Mouse (Mus musculus): ENCODE measurements around the gene Rbms1.

Rbms1 gene

GRCm38 (mm10) chr2:60808822-60809221, 154.2 kb downstream of the Rbms1 start:
- DNase-seq (ENCODE audit: low spot score in 2 of 2), result no peak

DNA sequence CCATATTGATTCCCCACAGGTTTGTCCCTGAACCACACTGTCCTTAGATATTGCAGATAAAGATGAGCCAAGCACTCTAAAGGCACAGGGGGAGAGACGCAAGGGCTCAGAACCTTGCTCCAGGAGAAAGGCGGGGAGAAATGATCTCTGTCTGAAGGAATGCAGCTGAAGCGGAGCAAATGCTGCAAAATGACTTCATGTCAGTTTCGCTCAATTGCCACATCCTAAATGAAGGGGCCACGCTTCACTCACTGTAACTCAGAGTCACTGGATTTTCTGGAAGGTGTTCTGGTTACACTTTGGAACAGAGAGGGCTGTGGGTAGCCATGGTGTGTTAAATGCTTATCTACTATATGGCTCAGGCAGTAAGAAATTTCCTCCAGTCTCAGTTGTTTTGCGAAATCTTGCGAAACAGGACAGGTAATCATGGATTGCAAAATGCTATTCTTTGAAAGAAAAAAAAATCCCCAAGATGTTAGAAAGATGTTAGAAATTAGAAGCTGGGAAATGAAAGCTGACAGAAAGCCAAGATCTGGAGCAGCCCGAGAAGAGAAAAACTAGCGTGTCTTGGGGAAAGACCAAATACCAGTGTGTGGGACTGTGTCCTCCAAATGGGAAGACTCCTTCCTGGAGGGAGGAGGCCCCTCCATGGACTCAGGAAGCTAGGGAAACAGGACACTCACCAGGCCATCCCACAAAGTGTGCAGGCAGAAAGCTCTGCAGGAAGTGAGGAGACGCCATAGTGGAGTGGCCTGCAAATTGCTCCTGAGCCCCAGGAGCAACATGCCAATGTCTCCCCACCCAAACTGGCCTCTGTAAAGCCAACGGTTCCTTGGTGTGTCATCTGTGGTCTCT, 155.4 kb downstream of the Rbms1 start:
- DNase-seq (ENCODE audit: low spot score in 2 of 2), result no peak

DNA sequence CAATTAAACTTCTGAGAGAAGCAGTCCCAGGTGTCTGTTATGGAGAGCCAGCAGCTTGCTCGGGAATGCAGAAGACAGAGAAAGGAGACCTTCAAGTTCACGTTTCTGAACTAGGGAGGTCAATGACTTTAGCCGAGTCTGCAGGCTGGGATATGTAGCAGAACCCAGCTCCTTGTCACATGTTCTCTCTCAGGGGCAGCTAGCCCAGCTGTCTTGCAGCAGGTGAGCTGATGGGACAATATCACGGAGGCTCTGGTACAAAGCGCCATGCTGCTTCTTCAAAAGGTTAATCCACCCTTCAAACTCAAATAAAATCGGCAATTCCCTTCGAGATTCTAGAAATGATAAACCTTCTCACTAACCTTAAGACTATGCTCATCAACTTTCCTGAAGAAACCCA, 158.2 kb downstream of the Rbms1 start:
- DNase-seq (ENCODE audit: low spot score in 2 of 2), result no peak

GRCm38 (mm10) chr2:60803377-60803776, 159.6 kb downstream of the Rbms1 start:
- no peak for DNase-seq (ENCODE audit: low spot score in 2 of 2)

DNA sequence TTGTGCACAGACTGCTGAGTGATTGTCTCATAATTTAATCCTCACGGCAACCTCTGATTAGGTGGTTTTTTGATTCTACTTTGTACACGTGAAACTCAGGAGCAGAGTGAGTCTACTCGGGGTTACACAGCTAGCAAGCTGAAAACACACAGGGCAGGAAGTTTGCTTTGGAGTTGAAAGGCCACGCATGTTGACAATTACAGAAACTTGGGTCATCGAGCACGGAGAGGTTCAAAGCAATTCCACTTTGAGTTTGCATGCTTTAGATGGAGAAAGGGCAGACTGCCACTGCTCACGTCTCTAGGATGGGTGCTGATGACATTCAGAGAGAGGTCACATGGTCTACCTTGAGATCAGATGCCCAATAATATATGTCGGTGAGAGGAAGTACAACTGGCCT, 160.2 kb downstream of the Rbms1 start:
- DNase-seq (ENCODE audit: low spot score in 2 of 2), result no peak

DNA sequence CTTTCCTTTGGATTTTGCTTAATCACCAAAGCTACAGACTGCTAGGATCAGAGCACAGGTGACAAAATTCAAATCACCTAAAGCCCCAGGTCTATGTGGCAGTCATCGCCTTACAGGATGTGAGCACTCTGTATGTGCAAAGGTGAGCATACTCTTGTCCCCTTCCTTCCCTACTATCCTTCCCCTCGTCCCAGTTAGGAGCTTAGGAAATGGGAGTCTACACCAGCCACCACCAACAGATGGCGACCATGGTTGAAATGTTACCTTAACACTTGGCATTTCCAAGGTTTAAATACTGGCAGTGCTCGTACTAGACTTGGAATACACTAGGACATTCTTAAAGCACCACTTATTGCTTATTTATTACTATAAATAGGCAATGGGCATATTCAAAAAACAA, 160.8 kb downstream of the Rbms1 start:
- DNase-seq (ENCODE audit: low spot score in 2 of 2), result no peak

DNA sequence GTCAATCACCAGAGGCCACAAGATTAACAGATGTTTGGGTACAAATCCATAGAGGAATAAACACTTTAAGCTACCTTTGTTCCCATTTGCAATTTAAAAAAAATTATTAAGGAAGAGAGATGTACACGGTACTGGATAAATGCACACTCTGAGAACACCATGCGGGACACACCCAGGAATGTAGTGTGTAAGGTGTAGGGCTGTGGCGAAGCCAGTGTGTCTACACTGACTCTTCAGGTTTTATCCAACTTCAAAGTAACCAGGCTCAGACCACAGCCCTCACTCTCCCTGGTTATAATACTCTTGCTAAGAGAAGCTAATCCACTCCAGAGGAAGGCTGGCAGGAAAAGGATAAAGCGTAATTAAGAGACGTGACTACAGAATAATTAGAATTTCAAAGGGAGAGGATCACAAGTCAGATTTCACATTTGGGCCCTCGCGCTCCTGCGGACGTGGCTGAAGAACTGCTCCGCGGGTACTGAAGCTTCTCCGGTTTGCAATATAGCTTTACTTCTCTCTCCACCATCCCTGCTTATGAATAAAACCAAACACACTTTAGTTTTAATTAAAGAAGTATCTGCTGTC, 161.3 kb downstream of the Rbms1 start:
- DNase-seq (ENCODE audit: low spot score in 2 of 2), result no peak

DNA sequence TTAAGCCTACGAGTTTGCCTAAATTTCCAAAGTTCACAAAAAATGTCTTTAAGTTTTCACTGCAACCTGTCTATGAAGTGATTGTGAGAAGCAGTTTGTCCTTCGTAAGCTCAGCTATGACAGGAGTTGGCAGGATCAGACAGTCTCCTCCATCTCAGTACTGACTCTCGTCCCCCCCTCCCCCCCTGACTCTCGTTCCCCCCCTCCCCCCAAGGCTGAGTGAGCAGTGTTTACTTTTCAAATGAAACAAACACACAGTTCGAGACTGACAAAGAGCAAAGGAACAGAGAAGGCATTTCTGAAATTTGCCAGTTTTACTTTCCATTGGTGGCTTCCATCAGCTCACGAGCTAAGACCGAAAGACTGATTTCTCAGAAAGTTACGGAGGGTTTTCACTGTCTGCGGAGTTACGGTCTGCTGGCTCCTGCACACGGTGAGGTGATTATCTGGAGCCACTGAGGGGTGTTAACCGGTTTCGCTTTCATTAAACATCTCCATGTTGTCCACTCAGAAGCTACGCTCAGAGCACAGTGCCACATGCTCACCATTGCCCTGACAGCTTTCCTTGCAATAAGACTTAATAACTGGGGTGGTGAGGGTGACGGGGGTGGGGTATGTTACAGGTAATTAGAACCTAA, 162.0 kb downstream of the Rbms1 start:
- no peak for DNase-seq (ENCODE audit: low spot score in 2 of 2)

DNA sequence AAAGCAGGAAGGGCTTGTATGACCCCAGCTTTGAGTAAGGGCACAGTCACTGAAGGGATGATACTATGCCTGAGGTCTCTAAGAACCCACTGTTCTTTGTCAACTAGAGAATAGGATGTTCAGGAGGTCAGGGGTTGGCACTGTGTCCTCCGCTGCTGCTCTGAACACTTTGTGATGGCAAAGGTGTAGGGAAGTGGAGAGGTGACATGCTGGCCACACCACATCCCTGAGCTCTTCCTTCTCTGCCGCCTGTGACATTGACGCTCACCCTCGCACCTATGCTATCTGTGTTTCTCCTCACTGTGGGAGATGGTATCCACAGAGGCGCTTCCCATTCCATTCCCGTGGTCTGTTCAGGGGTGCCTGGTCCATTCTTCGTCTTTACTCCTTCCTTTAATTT, 163.2 kb downstream of the Rbms1 start:
- DNase-seq (ENCODE audit: low spot score in 2 of 2), result no peak

- no peak for DNase-seq (ENCODE audit: low spot score in 2 of 2)
Measured at GRCm38 (mm10) chr2:60798767-60799529, 164.0 kb downstream of the Rbms1 start.

DNA sequence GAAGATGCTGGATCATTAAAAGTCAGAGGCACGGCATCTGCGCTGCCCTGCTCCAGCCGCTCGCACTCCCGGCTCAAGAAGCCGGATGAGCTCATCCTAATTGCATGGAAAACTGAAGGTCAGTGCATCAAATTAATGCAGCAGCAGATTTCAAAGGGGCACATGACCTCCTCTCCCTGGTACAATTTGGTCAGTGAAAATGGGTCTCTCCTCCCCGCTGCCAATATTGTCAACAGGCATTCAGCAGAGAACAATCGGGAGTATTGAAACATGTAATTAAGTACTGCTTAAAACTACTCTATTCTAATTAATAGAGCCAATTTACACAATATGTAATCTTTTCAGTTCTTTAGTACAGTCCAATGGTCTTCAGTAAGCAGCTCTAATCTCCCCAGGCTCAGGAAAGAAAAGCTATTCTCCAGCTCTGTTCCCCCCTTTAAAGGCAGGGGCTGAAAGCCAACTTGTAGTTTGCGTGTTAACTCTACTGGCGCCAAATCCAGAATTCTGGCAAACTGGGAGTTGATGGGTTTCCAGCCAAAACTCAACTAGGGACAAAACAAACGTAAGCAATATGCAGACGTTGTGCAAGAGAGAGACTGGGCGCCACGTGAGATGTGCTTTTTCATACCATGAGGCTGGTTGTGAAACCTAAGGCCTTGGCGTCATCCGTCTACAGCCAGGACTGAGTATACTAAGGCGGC, 165.9 kb downstream of the Rbms1 start:
- DNase-seq (ENCODE audit: low spot score in 2 of 2), result no peak

DNA sequence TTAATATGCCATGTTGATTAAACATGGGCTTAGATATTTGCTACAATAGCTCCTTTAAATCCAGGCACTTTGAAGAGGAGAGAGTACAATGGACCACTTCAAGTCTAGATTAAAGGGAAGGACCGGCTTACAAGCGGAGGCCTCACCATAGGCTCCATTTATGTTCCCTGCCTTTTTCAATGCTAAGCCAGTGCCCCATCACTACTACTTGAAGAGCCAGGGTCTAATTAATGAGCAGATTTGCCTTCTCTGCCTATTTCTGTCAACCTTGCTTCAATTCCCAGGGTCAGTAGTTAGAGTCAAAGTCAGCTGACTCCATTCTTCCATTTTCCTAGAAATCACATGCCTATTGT, 166.4 kb downstream of the Rbms1 start:
- no peak for DNase-seq (ENCODE audit: low spot score in 2 of 2)

DNA sequence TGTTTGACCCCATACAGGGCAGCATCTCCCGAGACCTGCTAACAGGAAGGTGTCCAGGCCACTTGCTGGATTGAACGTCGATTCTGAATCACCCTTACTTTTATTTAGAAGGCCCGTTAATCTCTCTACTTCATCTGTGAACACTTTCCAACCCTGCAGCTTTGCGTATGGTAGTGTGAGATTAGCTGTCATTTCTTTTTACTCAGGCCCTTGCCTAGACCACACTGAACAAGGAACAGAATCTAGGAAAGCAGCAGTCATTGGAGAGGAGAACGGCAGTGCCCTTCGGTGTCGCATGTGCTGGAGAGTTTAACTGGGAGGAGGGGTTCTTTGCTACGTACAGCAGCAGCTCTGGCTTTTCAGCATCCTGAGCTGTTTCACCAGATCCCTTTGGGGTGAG, 167.1 kb downstream of the Rbms1 start:
- no peak for DNase-seq (ENCODE audit: low spot score in 2 of 2)

- no peak for DNase-seq (ENCODE audit: low spot score in 2 of 2)
Measured at GRCm38 (mm10) chr2:60792506-60792905, 170.5 kb downstream of the Rbms1 start.

- DNase-seq (ENCODE audit: low spot score in 2 of 2), result no peak
Measured at GRCm38 (mm10) chr2:60789126-60789525, 173.9 kb downstream of the Rbms1 start.

- DNase-seq (ENCODE audit: low spot score in 2 of 2), result no peak
Measured at GRCm38 (mm10) chr2:60788173-60788908, 174.7 kb downstream of the Rbms1 start.

DNA sequence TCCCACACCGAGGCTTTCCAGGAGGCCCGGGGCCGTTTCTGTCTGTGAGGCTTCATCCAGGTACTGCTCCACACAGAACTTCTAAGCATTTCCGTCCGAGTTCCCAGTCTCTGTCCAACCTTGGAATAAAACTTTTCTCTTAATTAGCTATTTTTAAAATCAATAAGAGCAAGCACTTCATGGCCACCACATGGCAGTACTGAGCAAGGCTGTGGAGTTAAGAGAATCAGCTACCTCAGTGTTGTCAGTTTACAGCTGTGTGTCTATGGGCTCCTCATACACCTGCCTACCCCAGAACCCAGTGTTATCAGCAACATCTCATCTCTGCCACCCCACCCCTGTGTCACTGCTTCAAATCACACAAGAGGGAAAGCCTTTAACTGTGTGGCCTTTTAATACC, 175.9 kb downstream of the Rbms1 start:
- no peak for DNase-seq (ENCODE audit: low spot score in 2 of 2)

GRCm38 (mm10) chr2:60786289-60786688, 176.7 kb downstream of the Rbms1 start:
- DNase-seq (ENCODE audit: low spot score in 2 of 2), result no peak

GRCm38 (mm10) chr2:60774501-60774900, 188.5 kb downstream of the Rbms1 start:
- DNase-seq (ENCODE audit: low spot score in 2 of 2), result no peak

GRCm38 (mm10) chr2:60773592-60773991, 189.4 kb downstream of the Rbms1 start:
- no peak for DNase-seq (ENCODE audit: low spot score in 2 of 2)

DNA sequence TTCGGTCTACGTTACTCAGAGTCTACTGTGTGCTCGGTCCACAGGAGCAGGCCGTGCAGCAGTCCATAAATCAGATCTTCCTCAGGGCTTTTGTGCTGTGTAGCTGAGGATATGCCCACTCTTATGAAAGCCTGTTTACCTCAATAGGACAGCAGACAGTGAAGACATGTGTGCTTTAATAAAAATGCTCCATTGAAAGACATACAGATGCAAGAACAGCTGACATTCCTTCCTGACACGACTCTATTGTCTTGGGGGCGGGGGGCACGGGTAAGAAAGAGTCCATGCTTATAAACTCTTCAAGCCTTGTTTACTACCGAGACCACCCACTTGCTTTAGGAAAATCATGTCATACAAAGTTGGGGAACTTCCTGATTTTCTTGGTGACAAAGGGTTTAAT, 196.6 kb downstream of the Rbms1 start:
- DNase-seq (ENCODE audit: low spot score in 2 of 2), result no peak
